Mouse (Mus musculus): ENCODE measurements around the gene Lrit3.

- no peak for TF ChIP-seq POLR2A (IDR thresholded peaks at IDR 0.05; ENCODE audit: low read depth, low read length)
- TF ChIP-seq CTCF (conservative IDR thresholded peaks at IDR 0.05; ENCODE audit: insufficient read depth, insufficient read length, low read depth, low read length), result no peak
Measured at GRCm38 (mm10) chr3:129826691-129827090, 22.9 kb upstream of the Lrit3 start.
